Mouse (Mus musculus): Measurements from ENCODE around the gene Tcf3.
A peak's percentile ranks its signal among the peaks of the same experiment; 100 is the strongest.

Gene Tcf3

GRCm38 (mm10) chr10:80437973-80438372, 4.5 kb upstream of the Tcf3 start:
- no peak for DNase-seq (ENCODE audit: low read depth, low spot score)

- peak; percentile 28 for DNase-seq (ENCODE audit: low read depth, low spot score)
Measured at GRCm38 (mm10) chr10:80436276-80436675, 2.8 kb upstream of the Tcf3 start.

- DNase-seq (ENCODE audit: low read depth, low spot score), result no peak
Measured at GRCm38 (mm10) chr10:80435764-80436163, 2.3 kb upstream of the Tcf3 start.

GRCm38 (mm10) chr10:80434823-80435222, 1.4 kb upstream of the Tcf3 start:
- no peak for DNase-seq (ENCODE audit: low read depth, low spot score)

GRCm38 (mm10) chr10:80434233-80434592, 766 bp upstream of the Tcf3 start:
- no peak for DNase-seq (ENCODE audit: low read depth, low spot score)

GRCm38 (mm10) chr10:80432936-80433512, 423 bp downstream of the Tcf3 start:
- no peak for DNase-seq (ENCODE audit: low read depth, low spot score)

- no peak for DNase-seq (ENCODE audit: low read depth, low spot score)
Measured at GRCm38 (mm10) chr10:80432387-80432785, 1.1 kb downstream of the Tcf3 start.

GRCm38 (mm10) chr10:80431570-80432386, 1.7 kb downstream of the Tcf3 start:
- DNase-seq (ENCODE audit: low read depth, low spot score), result peak; percentile 51

- no peak for DNase-seq (ENCODE audit: low read depth, low spot score)
Measured at GRCm38 (mm10) chr10:80430375-80430980, 3.0 kb downstream of the Tcf3 start.

GRCm38 (mm10) chr10:80429800-80430199, 3.6 kb downstream of the Tcf3 start:
- no peak for DNase-seq (ENCODE audit: low read depth, low spot score)

GRCm38 (mm10) chr10:80425041-80425440, 8.4 kb downstream of the Tcf3 start:
- no peak for DNase-seq (ENCODE audit: low read depth, low spot score)

- no peak for DNase-seq (ENCODE audit: low read depth, low spot score)
Measured at GRCm38 (mm10) chr10:80423562-80423961, 9.9 kb downstream of the Tcf3 start.

- no peak for DNase-seq (ENCODE audit: low read depth, low spot score)
Measured at GRCm38 (mm10) chr10:80421651-80422472, 11.6 kb downstream of the Tcf3 start.

GRCm38 (mm10) chr10:80421208-80421607, 12.2 kb downstream of the Tcf3 start:
- DNase-seq (ENCODE audit: low read depth, low spot score), result no peak

GRCm38 (mm10) chr10:80420729-80421128, 12.7 kb downstream of the Tcf3 start:
- DNase-seq (ENCODE audit: low read depth, low spot score), result no peak

GRCm38 (mm10) chr10:80419419-80419818, 14.0 kb downstream of the Tcf3 start:
- DNase-seq (ENCODE audit: low read depth, low spot score), result no peak

- no peak for DNase-seq (ENCODE audit: low read depth, low spot score)
Measured at GRCm38 (mm10) chr10:80418311-80418710, 15.1 kb downstream of the Tcf3 start.

- DNase-seq (ENCODE audit: low read depth, low spot score), result no peak
Measured at GRCm38 (mm10) chr10:80417841-80418240, 15.6 kb downstream of the Tcf3 start.

- no peak for DNase-seq (ENCODE audit: low read depth, low spot score)
Measured at GRCm38 (mm10) chr10:80417371-80417770, 16.1 kb downstream of the Tcf3 start.

GRCm38 (mm10) chr10:80415566-80415965, 17.9 kb downstream of the Tcf3 start:
- DNase-seq (ENCODE audit: low read depth, low spot score), result no peak

- DNase-seq (ENCODE audit: low read depth, low spot score), result no peak
Measured at GRCm38 (mm10) chr10:80412656-80413541, 20.5 kb downstream of the Tcf3 start.

Measured in CD4-positive, CD25-positive, alpha-beta regulatory T cell, adult 2 months (primary cell).